ENCODE assay signal across 15 mouse cellular contexts in genomic region chr17:72949247-72949701, GRCm38 (mm10). TPM values are rescaled to one million over a fixed set of nuclear protein-coding genes. Genes with fewer than 3 reads are reported as not detected.
DNase-seq lines count a peak whose midpoint lies in the region; TF ChIP-seq lines count a peak whose summit lies in the region.
"Had no signal": no experiment of that assay in that cellular context is flagged by ENCODE, and none has a peak within 500 bp of the region (broad histone marks: within the 10 kb centered on the region; RNA-seq: fewer than 3 reads in every experiment).

No protein-coding gene starts in this region.

- no peak for TF ChIP-seq RAD21 in CH12.LX (IDR thresholded peaks at IDR 0.05; ENCODE audit: low read depth, low read length)

- DNase-seq in lung, postnatal 36 days, result peak; percentile 50
- no peak for DNase-seq in lung, postnatal 10 days
- DNase-seq in CH12.LX (ENCODE audit: extremely low read depth), result no peak
- DNase-seq in natural killer cell, adult 2 months (ENCODE audit: low spot score in 2 of 2), result peak; percentile 80
- peak; percentile 65 for DNase-seq in thymus, postnatal 25 days
- no peak for DNase-seq in kidney, postnatal 4 days
- no peak for DNase-seq in cerebellum, adult 11-12 months
- no peak for DNase-seq in gastrocnemius, adult 18-20 months (ENCODE audit: low spot score)
- DNase-seq: kidney, postnatal 14 days; layer of hippocampus, adult 9-11 months; lung, embryonic 14.5 days; right cerebral cortex, postnatal 14 days had no signal

- TF ChIP-seq CTCF in CH12.LX (conservative IDR thresholded peaks at IDR 0.05 in 1 of 2, IDR thresholded peaks at IDR 0.05 in 1 of 2; ENCODE audit: low read depth in 2 of 2, low read length in 2 of 2), result no peak

- H3K9ac ChIP-seq in CH12.LX (ENCODE audit: insufficient read depth, low read depth), result no peak overlapping the region
- H3K9ac ChIP-seq: embryonic facial prominence, embryonic 12.5 days; hindbrain, embryonic 12.5 days; lung, embryonic 14.5 days had no signal

- peaks cover 8 to 27% of the 10 kb centered on the region in 2 experiments; a peak in 3 of 4 replicates for H3K4me1 ChIP-seq in CH12.LX (ENCODE audit: control insufficient read depth in 1 of 2, insufficient read depth in 2 of 2)

- in situ Hi-C loops in CH12.LX (cut with MboI; ENCODE audit: low pct_ligation_motif_present, low pct_unique_long_range_greater_than_20kb, low sequenced_read_pairs), result no loop called here

- no peaks in the 10 kb centered on the region for H3K79me2 ChIP-seq in CH12.LX (replicated peaks; ENCODE audit: control insufficient read depth, extremely low read depth, insufficient read depth, poor library complexity, severe bottlenecking)

- no peak for TF ChIP-seq EP300 in CH12.LX (IDR thresholded peaks at IDR 0.05; ENCODE audit: low read length)

- dilution Hi-C loops in CH12.LX (cut with MboI; ENCODE audit: extremely low pct_ligation_motif_present, extremely low pct_unique_long_range_greater_than_20kb, low sequenced_read_pairs), result no loop called here

- no peak overlapping the region for H3K27ac ChIP-seq in CH12.LX (ENCODE audit: insufficient read depth, low read depth)
- H3K27ac ChIP-seq: embryonic facial prominence, embryonic 12.5 days; hindbrain, embryonic 12.5 days had no signal

- H3K4me2 ChIP-seq in CH12.LX (ENCODE audit: insufficient read depth, low read depth, poor library complexity, severe bottlenecking), result peak overlapping the region; percentile 10; the same call in 1 of the 2 replicates
- H3K4me2 ChIP-seq: embryonic facial prominence, embryonic 12.5 days; hindbrain, embryonic 12.5 days; liver, embryonic 11.5 days; lung, embryonic 14.5 days had no signal

- no peak overlapping the region for H3K4me3 ChIP-seq in CH12.LX (replicated peaks in 1 of 3; ENCODE audit: low read depth in 2 of 3, low read length in 2 of 3, poor library complexity in 1 of 3)
- H3K4me3 ChIP-seq: embryonic facial prominence, embryonic 12.5 days; hindbrain, embryonic 12.5 days had no signal

- H3K36me3 ChIP-seq in CH12.LX (replicated peaks in 1 of 2; ENCODE audit: control insufficient read depth in 1 of 2, insufficient read depth in 1 of 2, low read length in 1 of 2), result no peaks in the 10 kb centered on the region
- H3K36me3 ChIP-seq: embryonic facial prominence, embryonic 12.5 days; hindbrain, embryonic 12.5 days had no signal

- H3K27me3 ChIP-seq in CH12.LX (replicated peaks), result peaks cover 2% of the 10 kb centered on the region
- H3K27me3 ChIP-seq: embryonic facial prominence, embryonic 12.5 days; hindbrain, embryonic 12.5 days had no signal

- peaks cover 1% of the 10 kb centered on the region for H3K9me3 ChIP-seq in CH12.LX (replicated peaks; ENCODE audit: low read length)
- H3K9me3 ChIP-seq: hindbrain, embryonic 12.5 days had no signal

- no peak for TF ChIP-seq POLR2A in CH12.LX (IDR thresholded peaks at IDR 0.05; ENCODE audit: low read depth, low read length)

TF ChIP-seq in CH12.LX, 34 proteins besides CTCF, POLR2A, EP300 and RAD21:
- TF ChIP-seq SIN3A (IDR thresholded peaks at IDR 0.05; ENCODE audit: low read length) (no peak), NRF1 (IDR thresholded peaks at IDR 0.05; ENCODE audit: low read depth, low read length) (no peak), MXI1 (IDR thresholded peaks at IDR 0.05; ENCODE audit: low read depth, low read length) (no peak), ZNF384 (IDR thresholded peaks at IDR 0.05; ENCODE audit: low read depth, low read length) (peak; percentile 49; the same call in 1 of the 2 replicates), BHLHE40 (IDR thresholded peaks at IDR 0.05; ENCODE audit: low read depth, low read length) (no peak)
TF ChIP-seq in CH12.LX: peak in this region for 1.

RNA-seq across cellular contexts. Expression of gene Lbh, which starts 31.2 kb away (rescaled TPM):
- total RNA-seq in CH12.LX (2012; rRNA removed), result 12.2 and 14.4 TPM in 2 replicates
- total RNA-seq in CH12.LX (2014; rRNA removed), result 13.1 and 16.7 TPM in 2 replicates
- polyA plus RNA-seq in CH12.LX (2012; ENCODE audit: insufficient read length, low read depth), result 26.0 and 30.0 TPM in 2 replicates
- 1 to 10 TPM; 4.2 to 8.4 TPM for total RNA-seq in gastrocnemius, adult 18-20 months (2021)

Comparison
In these comparisons a context has a peak if more than half of its experiments do, and no peak if none do; other contexts are left out.
1. DNase-seq: peak in lung, postnatal 36 days (single experiment), natural killer cell, adult 2 months (2 of 2) and thymus, postnatal 25 days (single experiment); none in lung, postnatal 10 days (single experiment), CH12.LX (single experiment), kidney, postnatal 4 days (0 of 2), cerebellum, adult 11-12 months (single experiment) and gastrocnemius, adult 18-20 months (single experiment).